Mouse (Mus musculus): ENCODE data around the gene Pdxdc1. TPM values are rescaled to one million over a fixed set of nuclear protein-coding genes. Genes with fewer than 3 reads are reported as not detected.
"Not testable (repeated sequence)": the region's sequence is repeated elsewhere in the genome, so short reads cannot be mapped to it uniquely, and the experiment has no call there.

Gene Pdxdc1
- polyA plus RNA-seq, 2 experiments from 2014 or later: 18.9 to 20.4 TPM

- ATAC-seq: no peak
Measured at GRCm38 (mm10) chr16:13813200-13813599, 89.7 kb downstream of the Pdxdc1 start.

- no peak for ATAC-seq
Measured at GRCm38 (mm10) chr16:13812152-13812551, 90.8 kb downstream of the Pdxdc1 start.

- ATAC-seq: no peak
Measured at GRCm38 (mm10) chr16:13808410-13808809, 94.5 kb downstream of the Pdxdc1 start.

- ATAC-seq: no peak
Measured at GRCm38 (mm10) chr16:13807616-13808015, 95.3 kb downstream of the Pdxdc1 start.

- ATAC-seq: no peak
Measured at GRCm38 (mm10) chr16:13804666-13805065, 98.3 kb downstream of the Pdxdc1 start.

GRCm38 (mm10) chr16:13801231-13801630, 101.7 kb downstream of the Pdxdc1 start:
- no peak for ATAC-seq

GRCm38 (mm10) chr16:13796746-13797175, 106.2 kb downstream of the Pdxdc1 start:
- peak; percentile 80 for ATAC-seq

GRCm38 (mm10) chr16:13793441-13793840, 109.5 kb downstream of the Pdxdc1 start:
- ATAC-seq: not testable (repeated sequence)

GRCm38 (mm10) chr16:13785932-13786331, 117.0 kb downstream of the Pdxdc1 start:
- no peak for ATAC-seq

Other genes starting within 250 kb of the Pdxdc1 start
- gene Parn, start 235.0 kb downstream of the Pdxdc1 start, polyA plus RNA-seq (2017; shearing (Covaris generic)): 10 to 100 TPM; 28.1 to 32.5 TPM
- 10 to 100 TPM; 45.0 to 56.9 TPM for gene Bfar, start 231.3 kb downstream of the Pdxdc1 start, polyA plus RNA-seq (2017; shearing (Covaris generic))
- gene 3110001I22Rik, start 231.2 kb downstream of the Pdxdc1 start, polyA plus RNA-seq (2017; shearing (Covaris generic)): 1 to 10 TPM; 9.2 to 9.4 TPM
- gene Pla2g10, start 172.1 kb downstream of the Pdxdc1 start, polyA plus RNA-seq (2017; shearing (Covaris generic)): not detected
- 10 to 100 TPM; 44.8 to 49.4 TPM for gene Rrn3, start 122.4 kb downstream of the Pdxdc1 start, polyA plus RNA-seq (2017; shearing (Covaris generic))
- 100 to 1,000 TPM; 156 to 160 TPM for gene Ntan1, start 84.3 kb downstream of the Pdxdc1 start, polyA plus RNA-seq (2017; shearing (Covaris generic))
- 1 to 10 TPM in 1 of 2 experiments, under 1 TPM in 1; 0.24 to 1.4 TPM for gene Mpv17l, start within 50 bp of the Pdxdc1 start, polyA plus RNA-seq (2017; shearing (Covaris generic))
- under 1 TPM in 1 of 2 experiments, not detected in 1; 0.50 TPM for gene 2900011O08Rik, start 83.5 kb upstream of the Pdxdc1 start, polyA plus RNA-seq (2017; shearing (Covaris generic))
- gene Ifitm7, start 83.8 kb upstream of the Pdxdc1 start, polyA plus RNA-seq (2017; shearing (Covaris generic)): not detected

Measured in activated CD4-positive, CD25-positive, alpha-beta regulatory T cell, adult 4 months (primary cell).